Mouse (Mus musculus): ENCODE measurements around the gene Noxo1. TPM values are rescaled to one million over a fixed set of nuclear protein-coding genes. Genes with fewer than 3 reads are reported as not detected.

The Noxo1 gene
- polyA plus RNA-seq, 1 experiment: 63.2 TPM

- no peaks in the 10 kb centered on the region for H3K36me3 ChIP-seq (ENCODE audit: control insufficient read depth, insufficient read depth, low read length)
- H3K4me1 ChIP-seq (ENCODE audit: control insufficient read depth, insufficient read depth, low read length): no peaks in the 10 kb centered on the region
- TF ChIP-seq CTCF (IDR thresholded peaks at IDR 0.05; ENCODE audit: control insufficient read depth, insufficient read depth, insufficient replicate concordance, low read depth, low read length) (no peak), POLR2A (IDR thresholded peaks at IDR 0.05; ENCODE audit: control insufficient read depth, low read depth, low read length) (no peak)
- no peak overlapping the region for H3K27ac ChIP-seq (ENCODE audit: control insufficient read depth, insufficient read depth, low read depth, low read length)
- no peaks in the 10 kb centered on the region; the same call in 1 of the 2 replicates for H3K27me3 ChIP-seq (ENCODE audit: control insufficient read depth, insufficient read depth, low read length)
- no peak overlapping the region for H3K4me3 ChIP-seq (ENCODE audit: control insufficient read depth, low read depth, low read length)
Measured at GRCm38 (mm10) chr17:24746986-24747385, 51.0 kb downstream of the Noxo1 start.

Other genes with a start within 250 kb of the Noxo1 start
- 61.5 and 69.3 TPM in 2 replicates for gene E4f1, start 225.9 kb upstream of the Noxo1 start, polyA plus RNA-seq (2012; rRNA removed)
- 597 and 738 TPM in 2 replicates for gene Pgp, start 225.8 kb upstream of the Noxo1 start, polyA plus RNA-seq (2012; rRNA removed)
- gene Bricd5, start 222.3 kb upstream of the Noxo1 start, polyA plus RNA-seq (2012; rRNA removed): 7.5 and 7.9 TPM in 2 replicates
- 13.9 and 16.5 TPM in 2 replicates for gene Mlst8, start 217.2 kb upstream of the Noxo1 start, polyA plus RNA-seq (2012; rRNA removed)
- gene Caskin1, start 207.6 kb upstream of the Noxo1 start, polyA plus RNA-seq (2012; rRNA removed): 20.6 and 23.9 TPM in 2 replicates
- gene Traf7, start 168.3 kb upstream of the Noxo1 start, polyA plus RNA-seq (2012; rRNA removed): 64.4 and 69.4 TPM in 2 replicates
- 0.82 and 1.1 TPM in 2 replicates for gene Rab26, start 162.0 kb upstream of the Noxo1 start, polyA plus RNA-seq (2012; rRNA removed)
- gene Pkd1, start 146.4 kb upstream of the Noxo1 start, polyA plus RNA-seq (2012; rRNA removed): 31.6 and 35.0 TPM in 2 replicates
- gene Tsc2, start 63.6 kb upstream of the Noxo1 start, polyA plus RNA-seq (2012; rRNA removed): 37.8 and 41.6 TPM in 2 replicates
- gene Nthl1, start 63.6 kb upstream of the Noxo1 start, polyA plus RNA-seq (2012; rRNA removed): 3.2 and 3.7 TPM in 2 replicates
- 3.3 and 3.9 TPM in 2 replicates for gene Slc9a3r2, start 45.9 kb upstream of the Noxo1 start, polyA plus RNA-seq (2012; rRNA removed)
- gene Npw, start 37.8 kb upstream of the Noxo1 start, polyA plus RNA-seq (2012; rRNA removed): 0.19 TPM in 1 of 2 replicates, not detected in the other
- gene Zfp598, start 26.5 kb upstream of the Noxo1 start, polyA plus RNA-seq (2012; rRNA removed): 45.4 and 50.0 TPM in 2 replicates
- 0.20 and 0.30 TPM in 2 replicates for gene Syngr3, start 6.3 kb upstream of the Noxo1 start, polyA plus RNA-seq (2012; rRNA removed)
- gene Gfer, start 78 bp upstream of the Noxo1 start, polyA plus RNA-seq (2012; rRNA removed): 144 and 150 TPM in 2 replicates
- 85.4 and 89.5 TPM in 2 replicates for gene Tbl3, start 11.4 kb downstream of the Noxo1 start, polyA plus RNA-seq (2012; rRNA removed)
- 1,124 and 1,208 TPM in 2 replicates for gene Rnf151, start 21.8 kb downstream of the Noxo1 start, polyA plus RNA-seq (2012; rRNA removed)
- gene Rps2, start 21.9 kb downstream of the Noxo1 start, polyA plus RNA-seq (2012; rRNA removed): 515 and 558 TPM in 2 replicates
- 198 and 211 TPM in 2 replicates for gene Ndufb10, start 28.2 kb downstream of the Noxo1 start, polyA plus RNA-seq (2012; rRNA removed)
- gene Rpl3l, start 31.6 kb downstream of the Noxo1 start, polyA plus RNA-seq (2012; rRNA removed): 0.21 and 1.4 TPM in 2 replicates
- 9.3 and 13.8 TPM in 2 replicates for gene Msrb1, start 40.4 kb downstream of the Noxo1 start, polyA plus RNA-seq (2012; rRNA removed)
- gene Hs3st6, start 56.8 kb downstream of the Noxo1 start, polyA plus RNA-seq (2012; rRNA removed): 0.73 and 0.89 TPM in 2 replicates
- 3.4 and 4.7 TPM in 2 replicates for gene Meiob, start 108.1 kb downstream of the Noxo1 start, polyA plus RNA-seq (2012; rRNA removed)
- gene Hagh, start 143.9 kb downstream of the Noxo1 start, polyA plus RNA-seq (2012; rRNA removed): 529 and 573 TPM in 2 replicates
- gene Fahd1, start 154.1 kb downstream of the Noxo1 start, polyA plus RNA-seq (2012; rRNA removed): 12.6 and 16.6 TPM in 2 replicates
- 4.0 and 4.2 TPM in 2 replicates for gene Igfals, start 169.8 kb downstream of the Noxo1 start, polyA plus RNA-seq (2012; rRNA removed)
- gene Nubp2, start 190.1 kb downstream of the Noxo1 start, polyA plus RNA-seq (2012; rRNA removed): 125 and 131 TPM in 2 replicates
- gene Spsb3, start 190.4 kb downstream of the Noxo1 start, polyA plus RNA-seq (2012; rRNA removed): 161 and 177 TPM in 2 replicates
- gene Eme2, start 198.9 kb downstream of the Noxo1 start, polyA plus RNA-seq (2012; rRNA removed): 28.0 and 31.2 TPM in 2 replicates
- 45.9 and 56.7 TPM in 2 replicates for gene Mrps34, start 198.9 kb downstream of the Noxo1 start, polyA plus RNA-seq (2012; rRNA removed)
- 9.3 and 15.5 TPM in 2 replicates for gene Nme3, start 200.3 kb downstream of the Noxo1 start, polyA plus RNA-seq (2012; rRNA removed)
- gene Mapk8ip3, start 240.7 kb downstream of the Noxo1 start, polyA plus RNA-seq (2012; rRNA removed): 60.2 and 62.6 TPM in 2 replicates

Measured in testis, adult 2 months (tissue).